Mouse (Mus musculus) Patski (cell line): Measurements from ENCODE around the gene Hoxb6. TPM values are rescaled to one million over a fixed set of nuclear protein-coding genes. Genes with fewer than 3 reads are reported as not detected.

ENCODE experiments used
- ATAC-seq: fragments of 100-300 bp; one replicate; pipeline ENCODE4 v1.8.0; 2021
- CTCF ChIA-PET: fragments of 350-600 bp; sonication (Branson Sonifier 250); formaldehyde crosslinking; loops from one replicate; lab custom pipeline; 2022; ENCODE audit warnings: inconsistent platforms; lab: Charles Lee
- POLR2A ChIA-PET: fragments of 350-600 bp; sonication (Branson Sonifier 250); formaldehyde crosslinking; loops from one replicate; lab custom pipeline; 2022; ENCODE audit warnings: antibody characterized with exemption, inconsistent platforms; lab: Charles Lee
- DNase-seq: peaks from one replicate; pipeline ENCODE4 v3.0.0-alpha.2; 2011; ENCODE audit warnings: low read depth, low spot score
- H3K27me3 ChIP-seq: fragments of 371-371 bp; one replicate; pipeline ENCODE4 v1.5.1; 2021
- CTCF ChIP-seq: fragments of 100-300 bp; IDR thresholded peaks from one replicate; pipeline ENCODE4 v1.5.1; 2021
- in situ Hi-C: fragments of 300-500 bp; cut with MboI; formaldehyde crosslinking; loops from 3 replicates; pipeline ENCODE4 v1.11.1; 2018; ENCODE audit warnings: low pct_unique_long_range_greater_than_20kb, mixed read lengths
- polyA plus RNA-seq: library from polyadenylated mRNA; unstranded; gene quantifications from one replicate; pipeline ENCODE4 v1.2.3, GENCODE M21; 2021

The Hoxb6 gene
- polyA plus RNA-seq, 1 experiment from 2014 or later = 69.7 TPM

- in situ Hi-C loops = no loop called here
- CTCF ChIA-PET = interaction anchor here (1.1 kb wide), 1 partner anchor 332 kb away, joined by 3 read pairs; no protein-coding TSS in a partner anchor
- POLR2A ChIA-PET = interaction anchor here (1.0 to 42.9 kb wide), 3 partner anchors 0 to 59 kb away, joined by 3 to 1274 read pairs (median 1274); partner anchors contain the start of genes Hoxb4, Hoxb5, Hoxb6 and Hoxb7
- no peaks in the 10 kb centered on the region for H3K27me3 ChIP-seq
- no peak for ATAC-seq
- TF ChIP-seq CTCF = no peak
- no peak for DNase-seq
These were observed 3.6 kb upstream of the Hoxb6 start for GRCm38 (mm10) chr11:96288455-96289221.

- no peak for TF ChIP-seq CTCF
- CTCF ChIA-PET = interaction anchor here (1.1 to 21.6 kb wide), 2 partner anchors 10 to 331 kb away, joined by 3 to 215 read pairs; partner anchors contain the start of gene Hoxb8
- POLR2A ChIA-PET = interaction anchor here (0.6 to 42.9 kb wide), 3 partner anchors 1 to 610 kb away, joined by 3 to 1274 read pairs (median 1274); partner anchors contain the start of genes Hoxb4, Hoxb5, Hoxb6 and Hoxb7
- ATAC-seq (no peak), DNase-seq (no peak)
- in situ Hi-C loops = no loop called here
- no peaks in the 10 kb centered on the region for H3K27me3 ChIP-seq
These were observed 3.0 kb upstream of the Hoxb6 start for GRCm38 (mm10) chr11:96289293-96289692.

GRCm38 (mm10) chr11:96289837-96290236, 2.4 kb upstream of the Hoxb6 start:
- ATAC-seq = no peak
- H3K27me3 ChIP-seq = no peaks in the 10 kb centered on the region
- DNase-seq = no peak
- ChIA-PET CTCF (interaction anchor here (0.7 to 21.6 kb wide), 3 partner anchors 11 to 331 kb away, joined by 3 to 215 read pairs (median 3); partner anchors contain the start of gene Hoxb8), POLR2A (interaction anchor here (0.6 to 42.9 kb wide), 4 partner anchors 1 to 609 kb away, joined by 3 to 1274 read pairs (median 642); partner anchors contain the start of genes Hoxb4, Hoxb5, Hoxb6 and Hoxb7)
- in situ Hi-C loops = no loop called here
- no peak for TF ChIP-seq CTCF

- ChIA-PET CTCF (interaction anchor here (1.5 to 21.6 kb wide), 2 partner anchors 12 to 13 kb away, joined by 6 to 215 read pairs; partner anchors contain the start of genes Hoxb5 and Hoxb8), POLR2A (interaction anchor here (0.6 to 42.9 kb wide), 8 partner anchors 2 to 644 kb away, joined by 4 to 1274 read pairs (median 4); partner anchors contain the start of genes Hoxb4, Hoxb5, Hoxb6 and Hoxb7)
- DNase-seq (no peak), ATAC-seq (no peak)
- H3K27me3 ChIP-seq = no peaks in the 10 kb centered on the region
- in situ Hi-C loops = no loop called here
- TF ChIP-seq CTCF = no peak
These were observed 1.4 kb upstream of the Hoxb6 start for GRCm38 (mm10) chr11:96290705-96291355.

- ATAC-seq = no peak
- no peak for TF ChIP-seq CTCF
- no peaks in the 10 kb centered on the region for H3K27me3 ChIP-seq
- DNase-seq = no peak
- in situ Hi-C loops = no loop called here
- ChIA-PET POLR2A (interaction anchor here (0.7 to 42.9 kb wide), 9 partner anchors 4 to 269 kb away, joined by 3 to 1274 read pairs (median 6); partner anchors contain the start of genes Hoxb4, Hoxb5, Hoxb6 and Hoxb7), CTCF (interaction anchor here (1.2 to 21.6 kb wide), 3 partner anchors 10 to 14 kb away, joined by 4 to 215 read pairs (median 6); partner anchors contain the start of genes Hoxb5 and Hoxb8)
These were observed 457 bp downstream of the Hoxb6 start for GRCm38 (mm10) chr11:96292565-96293301.

- no peak for ATAC-seq
These were observed 1.1 kb downstream of the Hoxb6 start for GRCm38 (mm10) chr11:96293302-96293921.

GRCm38 (mm10) chr11:96294245-96295091, 2.2 kb downstream of the Hoxb6 start:
- ChIA-PET POLR2A (interaction anchor here (0.6 to 42.9 kb wide), 12 partner anchors 6 to 568 kb away, joined by 3 to 1274 read pairs (median 6); partner anchors contain the start of genes Hoxb4, Hoxb5, Hoxb6 and Hoxb7), CTCF (interaction anchor here (0.7 to 21.6 kb wide), 5 partner anchors 12 to 327 kb away, joined by 3 to 215 read pairs (median 4); partner anchors contain the start of gene Hoxb8)
- in situ Hi-C loops = loop anchor here (5.0 kb wide), 1 partner anchor 443 kb away; no protein-coding TSS in a partner anchor
- no peak for TF ChIP-seq CTCF
- ATAC-seq (no peak), DNase-seq (no peak)
- no peaks in the 10 kb centered on the region for H3K27me3 ChIP-seq

More at GRCm38 (mm10) chr11:96293302-96293921, 1.1 kb downstream of the Hoxb6 start:
- in situ Hi-C loops = no loop called here
- DNase-seq = no peak
- H3K27me3 ChIP-seq = no peaks in the 10 kb centered on the region
- no peak for TF ChIP-seq CTCF
- ChIA-PET POLR2A (interaction anchor here (0.6 to 42.9 kb wide), 8 partner anchors 5 to 451 kb away, joined by 3 to 1274 read pairs (median 6); partner anchors contain the start of genes Hoxb4, Hoxb5, Hoxb6 and Hoxb7), CTCF (interaction anchor here (1.2 to 21.6 kb wide), 3 partner anchors 9 to 15 kb away, joined by 3 to 215 read pairs (median 4); partner anchors contain the start of gene Hoxb8)
